Comparison of ENCODE assay signal across 20 mouse cellular contexts in genomic region chr2:38320911-38321310, GRCm38 (mm10). TPM values are rescaled to one million over a fixed set of nuclear protein-coding genes. Genes with fewer than 3 reads are reported as not detected.
DNase-seq lines count a peak whose midpoint lies in the region; ATAC-seq lines count a peak whose summit lies in the region.
"Had no signal": no experiment of that assay in that cellular context is flagged by ENCODE, and none has a peak within 500 bp of the region (broad histone marks: within the 10 kb centered on the region; RNA-seq: fewer than 3 reads in every experiment).

No protein-coding gene starts in this region.

- H3K27ac ChIP-seq in forebrain, embryonic 15.5 days (replicated peaks), result no peak overlapping the region
- H3K27ac ChIP-seq: embryonic facial prominence, embryonic 13.5 days; forebrain, embryonic 12.5 days; heart, embryonic 13.5 days; hindbrain, embryonic 12.5 days had no signal

- H3K4me3 ChIP-seq in forebrain, embryonic 15.5 days, result no peak overlapping the region
- H3K4me3 ChIP-seq: embryonic facial prominence, embryonic 13.5 days; forebrain, embryonic 12.5 days; heart, embryonic 13.5 days; hindbrain, embryonic 12.5 days had no signal

- peak; percentile 29 for DNase-seq in T-cell, adult 2 months (ENCODE audit: low spot score)
- DNase-seq in naive thymus-derived CD4-positive, alpha-beta T cell, adult 2 months (ENCODE audit: low read depth), result peak; percentile 57
- peak; percentile 41 to 50 for DNase-seq in thymus, postnatal 10 days (ENCODE audit: low spot score in 2 of 2)
- DNase-seq in thymus, postnatal 4 days, result peak; percentile 65
- DNase-seq in kidney, adult 11 months, result no peak
- no peak for DNase-seq in spleen, postnatal 10 days (ENCODE audit: low spot score in 2 of 2)
- DNase-seq: adrenal gland, postnatal 10 days; cerebellum, adult 11-12 months; cerebellum, adult 9-10 months; cerebellum, postnatal 25 days; forebrain, postnatal 0 days; gastrocnemius, postnatal 25 days; heart, postnatal 36 days had no signal

- no peaks in the 10 kb centered on the region for H3K9me3 ChIP-seq in forebrain, embryonic 15.5 days
- H3K9me3 ChIP-seq: embryonic facial prominence, embryonic 13.5 days; forebrain, embryonic 12.5 days; heart, embryonic 13.5 days; hindbrain, embryonic 12.5 days had no signal

- no peaks in the 10 kb centered on the region for H3K36me3 ChIP-seq in forebrain, embryonic 15.5 days
- H3K36me3 ChIP-seq: embryonic facial prominence, embryonic 13.5 days; forebrain, embryonic 12.5 days; heart, embryonic 13.5 days; hindbrain, embryonic 12.5 days had no signal

- no peak overlapping the region for H3K4me2 ChIP-seq in forebrain, embryonic 15.5 days (replicated peaks)
- H3K4me2 ChIP-seq: embryonic facial prominence, embryonic 13.5 days; forebrain, embryonic 12.5 days; heart, embryonic 13.5 days; hindbrain, embryonic 12.5 days had no signal

- 65% methylated on average over 4 of the region's 4 CpGs for WGBS in forebrain, embryonic 15.5 days

- no peak for ATAC-seq in forebrain, embryonic 15.5 days (replicated peaks)
- ATAC-seq: forebrain, postnatal 0 days; hindbrain, embryonic 16.5 days had no signal

- no peaks in the 10 kb centered on the region for H3K27me3 ChIP-seq in forebrain, embryonic 15.5 days

- H3K9ac ChIP-seq in forebrain, embryonic 15.5 days (replicated peaks), result no peak overlapping the region
- H3K9ac ChIP-seq: embryonic facial prominence, embryonic 13.5 days; forebrain, embryonic 12.5 days; forebrain, postnatal 0 days; heart, embryonic 13.5 days; hindbrain, embryonic 12.5 days had no signal

- H3K4me1 ChIP-seq in forebrain, embryonic 15.5 days, result no peaks in the 10 kb centered on the region
- H3K4me1 ChIP-seq: embryonic facial prominence, embryonic 13.5 days; forebrain, embryonic 12.5 days; heart, embryonic 13.5 days; hindbrain, embryonic 12.5 days had no signal

RNA-seq across cellular contexts. Expression of gene Lhx2, which starts 18.2 kb away (rescaled TPM):
- 91.0 and 111 TPM in 2 replicates for polyA plus RNA-seq in forebrain, embryonic 15.5 days (2015; fragmentation: Nextera tagmentation; extraction: Ambion mirVana)
- polyA plus RNA-seq: heart, postnatal 0 days had no signal

RNA-seq across cellular contexts. Expression of gene Dennd1a, which starts 33.7 kb away (rescaled TPM):
- 18.1 and 19.2 TPM in 2 replicates for polyA plus RNA-seq in forebrain, embryonic 15.5 days (2015; fragmentation: Nextera tagmentation; extraction: Ambion mirVana)

Comparison
In these comparisons a context has a peak if more than half of its experiments do, and no peak if none do; other contexts are left out.
1. DNase-seq: peak in T-cell, adult 2 months (single experiment), naive thymus-derived CD4-positive, alpha-beta T cell, adult 2 months (single experiment), thymus, postnatal 10 days (2 of 2) and thymus, postnatal 4 days (single experiment); none in kidney, adult 11 months (single experiment) and spleen, postnatal 10 days (0 of 2).